Mouse (Mus musculus) testis, adult 2 months (tissue): Measurements from ENCODE around the gene Gck. TPM values are rescaled to one million over a fixed set of nuclear protein-coding genes. Genes with fewer than 3 reads are reported as not detected.

Experiments
- H3K27ac ChIP-seq: fragments of 200-500 bp; 2 replicates; pipeline ENCODE4 v1.5.1; 2012; ENCODE audit warnings: low read depth, low read length; ENCODE audit not compliant: control insufficient read depth, insufficient read depth
- H3K27me3 ChIP-seq: fragments of 200-500 bp; 2 replicates; pipeline ENCODE4 v1.6.1; 2012; ENCODE audit warnings: mild to moderate bottlenecking, low read length, moderate library complexity; ENCODE audit not compliant: control insufficient read depth, insufficient read depth
- H3K36me3 ChIP-seq: fragments of 200-500 bp; 2 replicates; pipeline ENCODE4 v1.6.1; 2012; ENCODE audit warnings: mild to moderate bottlenecking, low read length; ENCODE audit not compliant: control insufficient read depth, insufficient read depth
- H3K4me1 ChIP-seq: fragments of 200-500 bp; 2 replicates; pipeline ENCODE4 v1.6.1; 2012; ENCODE audit warnings: low read length; ENCODE audit not compliant: control insufficient read depth, insufficient read depth
- H3K4me3 ChIP-seq: fragments of 200-500 bp; 2 replicates; pipeline ENCODE4 v1.5.1; 2012; ENCODE audit warnings: low read depth, mild to moderate bottlenecking, low read length, moderate library complexity, mixed read lengths; ENCODE audit not compliant: control insufficient read depth
- CTCF ChIP-seq: fragments of 200-500 bp; IDR thresholded peaks from 2 replicates; pipeline ENCODE4 v1.5.1; 2012; ENCODE audit warnings: low read depth, mild to moderate bottlenecking, inconsistent platforms, low read length, moderate library complexity; ENCODE audit not compliant: control insufficient read depth, insufficient read depth, insufficient replicate concordance
- POLR2A ChIP-seq: fragments of 200-500 bp; IDR thresholded peaks from 2 replicates; pipeline ENCODE4 v1.6.1; 2012; ENCODE audit warnings: low read depth, mild to moderate bottlenecking, inconsistent platforms, low read length, moderate library complexity; ENCODE audit not compliant: control insufficient read depth
- polyA plus RNA-seq: library from polyadenylated mRNA; depleted of rRNA; stranded (reverse); fragments of >200 nt; gene quantifications from 2 replicates; pipeline ENCODE4 v1.2.3, GENCODE M21; 2012

Gck gene
- polyA plus RNA-seq, 1 experiment: 6.6 TPM

DNA sequence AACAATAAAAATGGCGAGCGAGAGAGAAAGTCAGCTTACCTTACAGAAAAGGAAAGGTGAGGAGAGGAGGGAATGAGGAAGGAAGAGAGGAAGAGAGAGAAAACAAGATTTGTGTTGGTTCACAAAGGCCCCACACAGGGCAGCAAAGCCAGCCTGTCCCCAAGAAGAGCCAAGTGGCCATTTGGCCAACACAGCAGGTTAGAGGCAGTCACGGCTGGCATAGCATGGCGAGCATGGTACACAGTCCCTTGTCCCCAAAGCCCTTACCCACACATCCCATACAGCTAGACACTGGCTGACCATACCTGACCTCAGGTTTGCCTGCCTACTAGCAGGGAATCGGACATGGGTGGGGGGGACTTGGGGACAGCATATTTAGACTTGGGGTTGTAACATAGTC lies 33.7 kb upstream of the Gck start:
- H3K27me3 ChIP-seq: no peaks in the 10 kb centered on the region
- TF ChIP-seq CTCF: no peak
- no peak for TF ChIP-seq POLR2A
- no peaks in the 10 kb centered on the region for H3K36me3 ChIP-seq
- no peak overlapping the region for H3K27ac ChIP-seq
- H3K4me3 ChIP-seq: no peak overlapping the region
- H3K4me1 ChIP-seq: no peaks in the 10 kb centered on the region; the same call in 1 of the 2 replicates

DNA sequence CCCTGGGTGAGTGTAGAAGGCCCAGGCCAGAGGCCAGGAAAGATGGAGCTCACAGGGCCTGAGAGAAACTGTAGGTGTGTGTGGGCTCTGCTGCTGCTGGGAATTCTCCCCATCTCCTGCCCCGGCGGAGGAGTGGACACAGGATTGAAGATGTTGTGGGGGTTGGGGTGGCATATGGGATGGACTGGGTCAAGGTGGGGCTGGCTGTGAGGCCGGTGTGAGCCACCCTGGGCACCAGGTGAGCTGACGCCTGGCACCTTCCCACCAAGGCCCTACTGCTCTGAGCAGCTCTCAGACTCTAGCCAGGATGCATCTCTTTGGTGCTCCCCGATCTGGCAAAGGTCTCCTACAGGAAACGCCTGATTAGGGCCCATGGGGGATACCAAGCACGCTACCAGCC lies 31.4 kb upstream of the Gck start:
- Histone ChIP-seq H3K27me3 (no peaks in the 10 kb centered on the region), H3K4me3 (no peak overlapping the region), H3K36me3 (no peaks in the 10 kb centered on the region), H3K27ac (no peak overlapping the region), H3K4me1 (no peaks in the 10 kb centered on the region; the same call in 1 of the 2 replicates)
- no peak for TF ChIP-seq CTCF
- TF ChIP-seq POLR2A: no peak

GRCm38 (mm10) chr11:5980561-5980960 lies 30.7 kb upstream of the Gck start:
- H3K27me3 ChIP-seq: no peaks in the 10 kb centered on the region
- H3K4me3 ChIP-seq: no peak overlapping the region
- H3K27ac ChIP-seq: no peak overlapping the region
- H3K36me3 ChIP-seq: no peaks in the 10 kb centered on the region
- TF ChIP-seq CTCF (no peak), POLR2A (no peak)
- H3K4me1 ChIP-seq: no peaks in the 10 kb centered on the region; the same call in 1 of the 2 replicates

DNA sequence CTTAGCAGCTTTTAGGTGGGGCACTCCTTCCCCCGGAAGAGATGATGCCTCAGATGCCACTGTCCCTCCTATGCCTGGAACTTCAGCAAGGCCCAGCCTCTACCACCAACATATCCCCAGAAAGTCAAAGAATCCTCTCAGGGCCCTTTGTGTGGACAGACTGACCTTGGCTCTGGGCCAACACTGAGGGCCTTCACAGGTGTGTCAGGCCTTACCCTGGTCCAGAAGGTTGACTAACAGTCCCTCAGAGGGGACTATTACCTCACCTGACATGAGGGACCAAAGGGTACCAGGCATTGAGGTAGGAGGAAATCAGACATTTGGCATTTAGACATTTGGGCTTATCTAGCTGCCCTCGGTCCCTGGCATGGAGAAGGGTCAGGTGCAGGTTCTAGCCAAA lies 30.2 kb upstream of the Gck start:
- no peak overlapping the region for H3K27ac ChIP-seq
- no peaks in the 10 kb centered on the region; the same call in 1 of the 2 replicates for H3K4me1 ChIP-seq
- H3K27me3 ChIP-seq: no peaks in the 10 kb centered on the region
- TF ChIP-seq POLR2A: no peak
- TF ChIP-seq CTCF: no peak
- H3K36me3 ChIP-seq: no peaks in the 10 kb centered on the region
- H3K4me3 ChIP-seq: no peak overlapping the region

GRCm38 (mm10) chr11:5979088-5979487 lies 29.2 kb upstream of the Gck start:
- TF ChIP-seq POLR2A (no peak), CTCF (0 out of 2 replicates have a peak, but pooled peaks have one; percentile 1)
- Histone ChIP-seq H3K4me1 (no peaks in the 10 kb centered on the region; the same call in 1 of the 2 replicates), H3K4me3 (no peak overlapping the region), H3K27me3 (no peaks in the 10 kb centered on the region), H3K27ac (no peak overlapping the region), H3K36me3 (no peaks in the 10 kb centered on the region)

GRCm38 (mm10) chr11:5976106-5976505 lies 26.2 kb upstream of the Gck start:
- H3K36me3 ChIP-seq: no peaks in the 10 kb centered on the region
- no peak overlapping the region for H3K4me3 ChIP-seq
- H3K4me1 ChIP-seq: peaks cover 7% of the 10 kb centered on the region
- TF ChIP-seq CTCF: no peak
- TF ChIP-seq POLR2A: no peak
- no peaks in the 10 kb centered on the region for H3K27me3 ChIP-seq
- H3K27ac ChIP-seq: no peak overlapping the region

DNA sequence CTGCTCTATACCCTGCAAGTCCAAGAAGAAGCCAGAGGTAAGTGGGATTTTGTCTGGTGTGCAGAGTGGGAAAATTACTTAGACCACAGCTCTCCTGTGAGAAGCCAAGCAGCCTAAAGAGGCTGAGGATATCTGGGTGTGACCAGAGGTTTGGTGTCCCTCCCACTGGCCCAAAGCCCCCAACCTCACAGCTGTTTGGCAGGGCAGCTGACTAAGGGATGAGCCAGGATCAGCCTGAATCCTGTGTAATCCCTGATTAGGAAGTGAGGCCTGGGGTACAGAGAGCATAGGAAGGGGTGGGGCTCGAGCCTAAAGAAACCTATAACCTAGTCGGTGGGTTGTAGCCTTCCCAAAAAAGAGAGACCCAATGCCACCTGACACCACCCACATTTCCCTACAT lies 25.2 kb upstream of the Gck start:
- Histone ChIP-seq H3K36me3 (no peaks in the 10 kb centered on the region), H3K4me3 (no peak overlapping the region), H3K4me1 (peaks cover 7% of the 10 kb centered on the region), H3K27me3 (no peaks in the 10 kb centered on the region), H3K27ac (no peak overlapping the region)
- TF ChIP-seq POLR2A (no peak), CTCF (no peak)

GRCm38 (mm10) chr11:5974053-5974452 lies 24.2 kb upstream of the Gck start:
- H3K36me3 ChIP-seq: no peaks in the 10 kb centered on the region
- no peaks in the 10 kb centered on the region for H3K27me3 ChIP-seq
- peaks cover 7% of the 10 kb centered on the region for H3K4me1 ChIP-seq
- H3K27ac ChIP-seq: no peak overlapping the region
- no peak overlapping the region for H3K4me3 ChIP-seq
- TF ChIP-seq CTCF (no peak), POLR2A (no peak)
